Mouse (Mus musculus) spleen, postnatal 14 days (tissue): Measurements from ENCODE around the gene Mrpl40.

Source experiments
- DNase-seq, 2 experiments: peaks; one replicate each; pipeline ENCODE4 v3.0.0; 2021 to 2022; ENCODE audit warnings: low spot score in 2 of 2

Mrpl40 gene

GRCm38 (mm10) chr16:18828630-18829029, 48.0 kb downstream of the Mrpl40 start:
- DNase-seq: no peak

DNA sequence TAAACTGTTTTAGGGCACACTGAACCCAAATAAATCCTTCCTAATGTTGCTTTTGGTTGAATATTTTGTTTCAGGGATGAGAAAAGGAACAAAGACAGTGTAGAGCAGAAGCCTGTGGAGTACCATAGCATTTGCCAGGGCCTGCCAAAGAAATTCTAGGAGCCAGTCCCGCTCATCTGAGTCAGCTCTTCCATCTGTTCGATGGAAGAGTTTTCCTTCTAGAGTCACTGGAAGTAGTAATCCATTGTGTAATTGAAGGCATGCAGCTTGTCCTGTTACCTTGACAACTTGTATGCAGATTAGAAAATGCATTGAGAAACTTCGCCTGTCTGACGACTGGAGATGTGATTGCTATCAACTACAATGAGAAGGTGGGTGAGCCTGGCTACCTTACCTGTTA, 53.7 kb downstream of the Mrpl40 start:
- DNase-seq: no peak

- DNase-seq: no peak
Measured at GRCm38 (mm10) chr16:18822356-18822755, 54.3 kb downstream of the Mrpl40 start.
